In genomic region chrX:7722691-7723090, GRCm38 (mm10) we compare ENCODE assay signal across 9 mouse cellular contexts. TPM values are rescaled to one million over a fixed set of nuclear protein-coding genes. Genes with fewer than 3 reads are reported as not detected.
DNase-seq lines count a peak whose midpoint lies in the region; ATAC-seq and TF ChIP-seq lines count a peak whose summit lies in the region.
"Had no signal": no experiment of that assay in that cellular context is flagged by ENCODE, and none has a peak within 500 bp of the region (broad histone marks: within the 10 kb centered on the region; RNA-seq: fewer than 3 reads in every experiment).

No protein-coding gene starts in this region.

- no peaks in the 10 kb centered on the region for H3K9me3 ChIP-seq in neural tube, embryonic 12.5 days

- 23% methylated on average over 4 of the region's 4 CpGs for WGBS in lung, adult 2 months
- WGBS in neural tube, embryonic 12.5 days: 35% methylated on average over 4 of the region's 4 CpGs

- peak overlapping the region; percentile 97 for H3K4me3 ChIP-seq in lung, adult 2 months (replicated peaks; ENCODE audit: extremely low read depth, low read depth, low read length)
- H3K4me3 ChIP-seq in bone marrow macrophage, adult 2 months (ENCODE audit: insufficient read depth, low read length): peak overlapping the region; percentile 74
- peak overlapping the region; percentile 51 for H3K4me3 ChIP-seq in neural tube, embryonic 12.5 days

- ATAC-seq in neural tube, embryonic 12.5 days (ENCODE audit: low FRiP score, low read depth): no peak

- H3K27me3 ChIP-seq in neural tube, embryonic 12.5 days (replicated peaks): no peaks in the 10 kb centered on the region

- TF ChIP-seq POLR2A in lung, adult 2 months (IDR thresholded peaks at IDR 0.05; ENCODE audit: borderline replicate concordance, extremely low read depth, low read depth, low read length): no peak
- no peak for TF ChIP-seq POLR2A in bone marrow macrophage, adult 2 months (IDR thresholded peaks at IDR 0.05; ENCODE audit: borderline replicate concordance, low read depth, low read length)

- H3K36me3 ChIP-seq in neural tube, embryonic 12.5 days: peaks cover 16% of the 10 kb centered on the region

- TF ChIP-seq CTCF in lung, adult 2 months (IDR thresholded peaks at IDR 0.05; ENCODE audit: insufficient read depth, low read length): no peak
- no peak for TF ChIP-seq CTCF in bone marrow macrophage, adult 2 months (IDR thresholded peaks at IDR 0.05; ENCODE audit: low read depth, low read length)

- DNase-seq in lung, adult 2 months: no peak
- no peak for DNase-seq in lung, postnatal 10 days
- DNase-seq in induced T-regulatory cell, adult 2 months (ENCODE audit: low read depth): peak; percentile 63
- no peak for DNase-seq in layer of hippocampus, postnatal 10 days (ENCODE audit: low spot score in 2 of 2)
- DNase-seq in adrenal gland, postnatal 10 days: no peak
- no peak for DNase-seq in natural killer cell, adult 2 months (ENCODE audit: low spot score in 2 of 2)

- H3K9ac ChIP-seq in neural tube, embryonic 12.5 days: peak overlapping the region; percentile 52; the same call in 1 of the 2 replicates

- H3K27ac ChIP-seq in bone marrow macrophage, adult 2 months (ENCODE audit: insufficient read depth, low read depth, low read length): peak overlapping the region; percentile 93
- no peak overlapping the region for H3K27ac ChIP-seq in neural tube, embryonic 12.5 days

- H3K4me2 ChIP-seq in neural tube, embryonic 12.5 days (replicated peaks): peak overlapping the region; percentile 64

- H3K4me1 ChIP-seq in lung, adult 2 months (ENCODE audit: control insufficient read depth, insufficient read depth, low read length): no peaks in the 10 kb centered on the region; the same call in none of the 2 replicates
- peaks cover 11% of the 10 kb centered on the region for H3K4me1 ChIP-seq in bone marrow macrophage, adult 2 months (ENCODE audit: control insufficient read depth, insufficient read depth, low read length)
- H3K4me1 ChIP-seq in neural tube, embryonic 12.5 days: peaks cover 5% of the 10 kb centered on the region

RNA-seq across cellular contexts. Expression of gene Gm45208, which starts 0.6 kb away (rescaled TPM):
- polyA plus RNA-seq in lung, adult 2 months (2012; rRNA removed): 1.7 and 2.7 TPM in 2 replicates
- not detected in 2 replicates for polyA plus RNA-seq in bone marrow macrophage, adult 2 months (2012; ENCODE audit: insufficient read depth, insufficient read length, missing spikeins)
- polyA plus RNA-seq in neural tube, embryonic 12.5 days (2016; fragmentation: Nextera tagmentation; extraction: Ambion mirVana): not detected in 2 replicates
- not detected for total RNA-seq in layer of hippocampus, postnatal 10 days (2021)
- not detected for total RNA-seq in adrenal gland, postnatal 10 days (2021)

RNA-seq across cellular contexts. Expression of gene Praf2, which starts 5.5 kb away (rescaled TPM):
- 41.0 and 46.2 TPM in 2 replicates for polyA plus RNA-seq in lung, adult 2 months (2012; rRNA removed)
- 17.7 and 19.1 TPM in 2 replicates for polyA plus RNA-seq in bone marrow macrophage, adult 2 months (2012; ENCODE audit: insufficient read depth, insufficient read length, missing spikeins)
- 89.2 and 93.6 TPM in 2 replicates for polyA plus RNA-seq in neural tube, embryonic 12.5 days (2016; fragmentation: Nextera tagmentation; extraction: Ambion mirVana)
- 10 to 100 TPM; 85.0 to 98.9 TPM for total RNA-seq in layer of hippocampus, postnatal 10 days (2021)
- 10 to 100 TPM; 12.3 to 13.9 TPM for total RNA-seq in adrenal gland, postnatal 10 days (2021)

RNA-seq across cellular contexts. Expression of gene Wdr45, which starts 8.6 kb away (rescaled TPM):
- 83.4 and 128 TPM in 2 replicates for polyA plus RNA-seq in lung, adult 2 months (2012; rRNA removed)
- 61.9 and 68.8 TPM in 2 replicates for polyA plus RNA-seq in bone marrow macrophage, adult 2 months (2012; ENCODE audit: insufficient read depth, insufficient read length, missing spikeins)
- 26.2 and 27.8 TPM in 2 replicates for polyA plus RNA-seq in neural tube, embryonic 12.5 days (2016; fragmentation: Nextera tagmentation; extraction: Ambion mirVana)
- total RNA-seq in layer of hippocampus, postnatal 10 days (2021): 10 to 100 TPM; 34.3 to 41.8 TPM
- 10 to 100 TPM; 57.2 to 57.5 TPM for total RNA-seq in adrenal gland, postnatal 10 days (2021)

RNA-seq across cellular contexts. Expression of gene Gpkow, which starts 25.8 kb away (rescaled TPM):
- 8.4 and 9.4 TPM in 2 replicates for polyA plus RNA-seq in lung, adult 2 months (2012; rRNA removed)
- 27.2 and 28.7 TPM in 2 replicates for polyA plus RNA-seq in bone marrow macrophage, adult 2 months (2012; ENCODE audit: insufficient read depth, insufficient read length, missing spikeins)
- 44.1 and 46.6 TPM in 2 replicates for polyA plus RNA-seq in neural tube, embryonic 12.5 days (2016; fragmentation: Nextera tagmentation; extraction: Ambion mirVana)
- 10 to 100 TPM; 35.5 to 38.4 TPM for total RNA-seq in layer of hippocampus, postnatal 10 days (2021)
- total RNA-seq in adrenal gland, postnatal 10 days (2021): 10 to 100 TPM; 38.0 to 40.1 TPM

RNA-seq across cellular contexts. Expression of gene Ccdc120, which starts 28.0 kb away (rescaled TPM):
- polyA plus RNA-seq in lung, adult 2 months (2012; rRNA removed): 33.9 and 34.5 TPM in 2 replicates
- 0.75 and 1.9 TPM in 2 replicates for polyA plus RNA-seq in bone marrow macrophage, adult 2 months (2012; ENCODE audit: insufficient read depth, insufficient read length, missing spikeins)
- polyA plus RNA-seq in neural tube, embryonic 12.5 days (2016; fragmentation: Nextera tagmentation; extraction: Ambion mirVana): 34.8 and 38.7 TPM in 2 replicates
- total RNA-seq in layer of hippocampus, postnatal 10 days (2021): 10 to 100 TPM; 23.0 to 24.5 TPM
- total RNA-seq in adrenal gland, postnatal 10 days (2021): 1 to 10 TPM; 5.2 to 6.9 TPM
- total RNA-seq: neutrophil, adult 5-6 weeks had no signal
